Mouse (Mus musculus) leukemia stem cell, adult 10-12 weeks (primary cell): ENCODE results near the gene Lst1. TPM values are rescaled to one million over a fixed set of nuclear protein-coding genes. Genes with fewer than 3 reads are reported as not detected.

Source experiments
- polyA plus RNA-seq: library from polyadenylated mRNA; stranded (reverse); fragments of >175 nt; gene quantifications from 2 replicates; pipeline ENCODE4 v1.2.3, GENCODE M21; 2012; ENCODE audit warnings: low replicate concordance

Lst1 gene
- polyA plus RNA-seq: 1.1 and 24.0 TPM in 2 replicates

DNA sequence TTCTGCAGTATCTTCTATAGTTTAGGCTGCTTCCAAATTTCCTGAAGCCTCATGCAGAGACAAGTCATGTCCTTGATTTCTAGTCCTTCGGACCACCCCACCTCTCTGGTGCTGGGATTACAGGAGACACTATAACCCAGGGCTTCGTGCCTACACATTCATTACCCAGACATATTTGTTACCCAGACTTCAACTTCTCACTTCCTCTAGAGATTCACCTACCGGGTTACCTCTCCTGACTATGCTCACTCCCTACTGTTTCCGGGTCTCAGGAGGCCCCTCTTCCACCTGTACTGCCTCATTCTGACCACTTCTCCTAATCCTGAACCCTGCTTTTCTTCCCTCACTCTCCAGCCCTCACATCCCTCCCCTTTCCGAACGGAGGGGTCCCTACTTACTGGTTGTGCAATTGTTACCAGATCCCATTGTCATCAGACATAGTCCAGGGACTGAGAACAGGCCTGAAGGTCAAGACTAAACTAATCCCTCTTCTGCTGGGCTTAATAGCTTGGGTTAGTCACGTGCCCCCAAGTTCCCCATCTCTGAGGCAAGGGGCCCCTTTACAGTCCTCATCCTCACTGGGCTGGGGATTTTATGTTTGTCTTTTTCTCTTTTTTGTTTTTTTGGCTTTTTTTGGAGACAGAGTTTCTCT lies at the start of gene Lst1:
Gene Lst1, minus strand, starts transcription at position 481 of the 652 bp plus-strand sequence.

DNA sequence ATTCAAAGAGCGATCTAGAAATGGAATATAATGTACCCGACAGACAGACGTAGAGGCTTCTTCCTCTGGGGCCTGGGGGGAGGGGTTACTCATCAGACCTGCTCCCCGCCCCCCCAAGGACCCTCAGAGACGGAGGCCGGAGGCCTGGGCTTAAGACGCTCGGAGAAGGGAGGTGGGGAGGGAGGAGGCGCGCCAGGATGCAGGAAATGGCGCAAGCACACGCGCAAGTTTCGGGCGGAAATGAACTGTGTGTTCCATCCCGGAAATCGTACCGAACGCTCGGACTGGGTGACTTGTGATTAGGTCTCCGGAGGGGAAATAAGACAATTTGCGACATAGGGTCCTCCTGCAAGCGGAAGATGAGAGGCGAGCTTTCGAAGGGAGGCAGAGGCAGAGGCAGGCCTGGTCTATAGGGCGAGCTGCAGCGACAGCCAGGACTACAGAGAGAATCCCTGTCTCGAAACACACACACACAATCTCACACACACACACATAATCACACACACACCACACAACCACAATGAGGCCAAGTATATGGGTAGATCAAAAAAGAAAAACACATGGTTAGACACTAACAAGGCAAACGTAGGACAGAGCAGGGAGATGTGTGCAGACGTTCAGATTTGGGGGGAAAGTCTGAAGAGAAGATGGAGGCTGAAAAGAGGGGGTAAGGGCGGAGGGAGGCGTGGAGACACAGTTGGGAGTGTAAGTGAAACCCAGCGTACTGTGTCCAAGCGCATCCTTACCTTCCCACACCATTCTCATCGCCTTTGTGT lies 47.6 kb upstream of the Lst1 start, which contains the start of gene Nfkbil1:
Gene Nfkbil1, minus strand, starts transcription at position 179 of the 776 bp plus-strand sequence.

DNA sequence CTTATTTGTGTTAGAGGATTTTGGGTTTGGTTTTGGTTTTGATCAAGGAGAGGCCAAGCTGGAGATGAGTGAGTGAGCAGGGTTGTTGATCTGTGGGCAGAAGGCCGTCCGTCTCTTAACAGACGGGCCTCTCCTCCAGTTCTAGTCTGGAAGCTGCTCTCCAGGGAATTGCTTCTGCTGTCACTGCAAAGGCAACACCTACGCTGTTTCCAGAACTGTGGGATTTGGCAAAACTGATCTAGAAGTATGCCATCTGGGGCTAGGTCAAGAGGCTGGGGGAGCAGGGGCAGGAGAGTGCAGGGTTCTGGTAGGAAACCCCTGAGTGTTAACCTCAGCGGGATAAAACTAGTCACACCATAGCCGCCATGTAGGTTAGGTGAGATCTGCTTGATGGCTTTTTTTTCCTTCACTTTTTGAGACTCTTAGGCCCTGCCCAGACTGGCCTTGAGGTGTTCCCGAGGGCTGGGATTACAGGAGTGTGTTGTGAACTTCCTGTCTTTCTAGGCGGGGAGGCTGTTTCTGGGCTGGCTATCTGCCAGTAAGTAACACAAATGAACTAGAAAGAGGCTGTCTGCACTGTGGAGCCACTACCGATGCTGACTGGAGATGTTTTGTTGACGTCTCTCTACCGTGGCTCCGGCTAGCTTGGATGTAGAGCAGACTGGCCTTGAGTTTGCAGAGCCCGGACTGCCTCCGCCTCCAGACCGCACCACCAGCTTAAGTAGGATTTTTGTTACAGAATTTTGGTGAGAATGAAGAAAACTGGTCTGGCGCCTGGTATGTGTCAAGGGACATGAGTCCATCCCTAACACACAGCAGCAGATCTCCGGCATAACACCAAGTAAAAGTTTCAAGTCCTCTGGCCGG lies 45.1 kb upstream of the Lst1 start, which contains the start of gene Atp6v1g2:
Gene Atp6v1g2, plus strand, starts transcription at position 547 of the 867 bp plus-strand sequence.

DNA sequence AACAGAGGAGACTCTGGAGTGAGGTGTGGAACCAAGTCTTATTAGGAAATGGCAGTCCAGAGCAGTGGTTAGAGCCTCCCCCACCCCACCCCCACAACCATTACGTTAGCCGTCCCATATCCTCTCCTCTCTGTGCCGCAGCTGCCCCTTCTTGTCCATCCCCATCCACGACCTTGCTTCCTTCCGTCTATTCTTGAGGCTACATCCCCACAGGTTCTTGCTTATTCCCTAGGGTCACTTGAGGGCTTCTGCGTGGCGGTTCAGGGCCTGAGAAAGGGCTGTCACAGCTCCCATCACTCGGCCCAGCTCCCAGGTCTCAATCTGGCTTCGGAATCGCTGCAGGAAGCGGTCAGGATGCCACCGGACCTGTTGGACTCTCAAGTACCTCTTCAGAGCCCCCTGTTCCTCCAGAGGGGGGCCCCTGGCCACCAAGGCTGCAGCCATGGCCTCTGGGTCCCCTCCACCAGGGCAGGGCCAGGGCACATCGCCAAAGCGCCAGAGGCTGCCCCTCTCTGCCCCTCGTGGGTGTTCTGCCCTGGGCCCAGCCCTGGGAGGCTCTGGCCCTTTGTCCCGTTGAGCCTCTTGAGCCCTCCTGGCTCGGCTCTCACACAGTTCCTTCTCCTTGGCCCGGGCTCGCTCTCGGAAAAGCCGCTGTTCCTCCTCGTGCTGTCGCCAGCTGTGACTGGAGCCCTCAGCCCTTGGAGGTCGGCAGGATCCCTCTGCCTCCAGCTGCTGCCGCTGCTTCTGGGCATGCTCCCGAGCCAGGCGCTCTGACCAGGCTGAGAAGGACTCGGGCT lies 32.1 kb upstream of the Lst1 start, which contains the start of gene Gm16181:
Gene Gm16181, plus strand, starts transcription at position 679 of the 797 bp plus-strand sequence.

DNA sequence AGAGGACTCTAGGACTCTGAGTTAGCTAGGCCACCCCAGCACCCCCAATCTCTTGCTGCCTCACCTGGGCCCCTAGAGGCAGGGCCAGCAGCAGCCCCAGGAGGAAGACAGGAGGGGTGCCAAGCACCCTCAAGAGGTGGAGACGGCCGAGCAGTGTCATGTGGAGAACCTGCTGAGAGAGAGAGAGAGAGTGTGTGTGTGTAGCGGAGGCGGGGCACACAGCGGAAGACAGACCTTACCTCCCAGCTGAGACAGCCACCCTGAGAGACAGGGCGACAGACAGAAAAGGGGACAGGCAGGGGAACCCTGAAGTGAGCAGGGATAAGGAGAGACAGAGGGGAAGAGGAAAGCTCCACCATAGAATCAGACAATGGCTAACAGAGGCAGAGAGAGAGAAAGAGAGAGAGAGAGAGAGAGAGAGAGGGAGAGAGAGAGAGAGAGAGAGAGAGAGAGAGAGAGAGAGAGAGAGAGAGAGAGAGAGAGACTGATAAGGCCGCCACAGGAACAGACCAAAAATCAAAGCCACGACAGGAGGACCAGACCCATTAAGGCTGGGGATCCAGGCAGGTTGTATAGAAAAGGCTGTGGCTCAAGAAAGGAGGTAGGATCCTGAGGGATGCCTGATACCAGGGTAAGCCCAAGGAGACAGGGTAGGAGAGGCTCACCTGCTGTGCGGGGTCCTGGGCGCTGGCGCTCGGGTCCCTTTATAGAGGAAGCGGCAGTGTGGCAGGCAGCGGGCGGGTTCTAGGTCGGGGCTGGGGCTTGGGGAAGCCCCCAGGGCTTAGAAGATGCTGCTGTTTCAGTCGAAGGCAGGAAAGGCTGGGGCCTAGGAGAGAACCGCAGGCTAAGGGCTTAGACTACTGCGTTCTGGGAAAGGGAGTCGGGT lies 16.5 kb upstream of the Lst1 start, which contains the start of gene Lta:
Gene Lta, minus strand, starts transcription at position 858 of the 886 bp plus-strand sequence.

DNA sequence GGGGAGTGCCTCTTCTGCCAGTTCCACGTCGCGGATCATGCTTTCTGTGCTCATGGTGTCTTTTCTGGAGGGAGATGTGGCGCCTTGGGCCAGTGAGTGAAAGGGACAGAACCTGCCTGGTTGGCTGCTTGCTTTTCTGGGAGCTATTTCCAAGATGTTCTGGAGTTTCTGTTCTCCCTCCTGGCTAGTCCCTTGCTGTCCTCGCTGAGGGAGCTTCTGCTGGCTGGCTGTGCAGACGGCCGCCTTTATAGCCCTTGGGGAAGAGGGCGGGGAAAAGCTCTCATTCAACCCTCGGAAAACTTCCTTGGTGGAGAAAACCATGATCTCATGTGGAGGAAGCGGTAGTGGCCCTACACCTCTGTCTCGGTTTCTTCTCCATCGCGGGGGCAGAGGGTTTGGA lies 13.5 kb upstream of the Lst1 start, which contains the start of gene Tnf:
Gene Tnf, minus strand, starts transcription at position 221 of the 400 bp plus-strand sequence.

DNA sequence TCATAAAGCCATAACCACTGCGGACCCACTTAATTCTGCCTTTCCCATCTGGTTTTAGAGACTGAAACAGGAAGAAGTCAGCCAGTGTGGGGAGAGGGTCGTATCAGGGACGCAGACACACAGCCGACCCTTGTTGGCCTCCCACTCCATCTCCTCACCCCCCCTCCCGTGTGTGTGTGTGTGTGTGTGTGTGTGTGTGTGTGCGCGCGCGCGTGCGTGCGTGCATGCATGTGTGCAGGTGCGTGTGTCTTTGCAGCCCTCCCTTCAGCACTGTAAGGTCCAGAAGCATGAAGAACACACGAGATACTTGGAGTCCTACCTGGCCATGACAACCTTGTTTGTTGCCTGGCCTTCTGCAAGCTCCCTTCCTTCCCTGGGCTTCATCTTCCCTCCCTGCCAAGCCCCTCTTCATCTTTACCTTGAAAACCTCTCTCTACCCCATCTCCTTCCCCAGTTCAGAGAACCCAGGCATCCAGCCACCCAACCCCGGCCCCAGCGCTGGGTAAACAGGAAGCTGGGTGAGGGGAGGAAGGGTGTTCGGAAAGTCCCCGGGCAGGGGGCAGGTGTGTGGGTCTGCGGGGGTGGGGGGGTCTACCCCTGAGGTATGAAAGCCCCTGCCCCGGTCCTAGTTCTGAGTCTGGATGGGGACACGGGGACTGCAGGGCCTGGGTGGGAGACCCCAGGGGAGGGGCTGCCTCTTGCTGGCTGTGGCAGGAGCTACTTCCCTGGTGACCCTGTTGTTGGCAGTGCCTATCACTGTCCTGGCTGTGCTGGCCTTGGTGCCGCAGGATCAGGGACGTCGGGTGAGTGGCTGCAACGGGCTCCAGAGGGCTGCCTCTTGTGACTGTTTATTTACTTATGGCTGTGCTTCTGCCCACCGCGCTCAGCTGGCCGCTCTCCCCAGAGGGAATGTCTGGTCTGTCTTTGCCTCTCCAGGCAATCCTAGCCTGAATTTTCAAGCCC lies 5.9 kb upstream of the Lst1 start, which contains the start of gene Ltb:
Gene Ltb, plus strand, starts transcription at position 559 of the 963 bp plus-strand sequence.

DNA sequence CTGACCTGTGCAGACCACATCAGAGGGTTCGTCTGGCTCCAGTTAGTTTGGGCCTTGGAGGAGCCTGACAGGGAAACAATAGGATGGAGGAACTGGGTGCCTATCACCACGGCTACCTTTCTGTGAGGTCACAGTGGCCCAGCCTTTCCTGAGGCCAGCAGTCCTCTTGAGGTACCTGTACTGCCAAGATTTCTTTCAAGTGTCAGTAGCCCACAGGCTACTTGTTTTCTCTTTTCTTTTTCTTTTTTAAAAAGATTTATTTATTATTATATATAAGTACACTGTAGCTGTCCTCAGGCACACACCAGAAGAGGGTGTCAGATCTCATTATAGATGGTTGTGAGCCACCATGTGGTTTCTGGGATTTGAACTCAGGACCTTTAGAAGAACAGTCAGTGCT lies 12.3 kb downstream of the Lst1 start, which contains the start of gene Aif1:
Gene Aif1, minus strand, starts transcription at position 101 of the 400 bp plus-strand sequence.

DNA sequence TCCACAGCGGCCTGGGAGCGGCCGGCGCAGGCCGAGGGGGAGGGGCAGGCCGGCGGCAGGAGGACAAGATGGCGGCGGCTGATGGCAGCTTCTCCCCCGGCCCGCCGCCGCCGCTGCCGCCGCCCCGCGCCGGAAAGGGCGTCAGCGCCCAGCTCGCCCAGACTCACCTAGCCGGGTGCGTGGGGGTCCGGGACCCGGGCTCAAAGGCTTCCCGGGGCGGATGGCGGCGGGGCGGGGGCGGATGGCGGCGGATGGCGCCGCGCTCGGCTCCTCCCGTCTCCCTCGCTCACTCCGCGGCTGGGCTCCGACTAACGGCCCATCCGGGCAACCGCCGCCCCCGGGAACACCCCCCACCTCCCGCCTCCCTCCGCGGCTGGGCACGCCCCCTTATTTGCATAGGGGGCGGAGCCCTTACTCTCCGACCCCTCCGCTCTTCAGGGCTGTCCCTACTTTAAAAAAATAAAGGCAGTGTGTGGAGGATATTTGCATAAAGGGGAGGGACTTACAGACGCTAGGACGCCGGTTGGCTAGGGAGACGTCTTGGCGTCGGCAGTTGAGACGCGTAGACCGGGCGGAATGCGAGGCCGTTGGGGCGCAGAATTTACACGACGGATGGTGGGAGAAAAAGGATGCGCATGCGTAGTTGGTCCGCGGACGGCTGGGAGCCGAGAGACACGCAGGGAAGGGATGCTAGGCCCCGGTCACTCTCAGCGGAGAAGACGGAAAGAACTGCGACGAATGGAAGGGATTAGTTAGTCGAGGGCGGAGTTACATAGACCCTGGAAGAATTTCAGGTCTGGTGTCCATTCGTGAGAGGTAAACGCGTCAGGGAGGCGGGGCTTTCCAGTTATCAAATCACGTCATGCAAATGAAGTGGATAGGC lies 23.4 kb downstream of the Lst1 start, which contains the start of gene Prrc2a:
Gene Prrc2a, minus strand, starts transcription at position 330 of the 883 bp plus-strand sequence.

Other genes with a start within 250 kb of the Lst1 start
- gene Hspa1b, start 229.2 kb downstream of the Lst1 start, polyA plus RNA-seq: 16.5 and 41.3 TPM in 2 replicates
- gene Gm20481, start 218.5 kb downstream of the Lst1 start, polyA plus RNA-seq: not detected in 2 replicates
- 3.5 and 6.7 TPM in 2 replicates for gene Hspa1a, start 216.3 kb downstream of the Lst1 start, polyA plus RNA-seq
- not detected in 2 replicates for gene Hspa1l, start 215.7 kb downstream of the Lst1 start, polyA plus RNA-seq
- 146 and 328 TPM in 2 replicates for gene Lsm2, start 206.6 kb downstream of the Lst1 start, polyA plus RNA-seq
- gene Vars, start 187.5 kb downstream of the Lst1 start, polyA plus RNA-seq: 1,671 and 2,394 TPM in 2 replicates
- gene Vwa7, start 171.9 kb downstream of the Lst1 start, polyA plus RNA-seq: 1.2 and 1.8 TPM in 2 replicates
- 8.2 and 32.0 TPM in 2 replicates for gene Sapcd1, start 160.4 kb downstream of the Lst1 start, polyA plus RNA-seq
- gene Msh5, start 141.7 kb downstream of the Lst1 start, polyA plus RNA-seq: 33.3 and 82.0 TPM in 2 replicates
- 197 and 295 TPM in 2 replicates for gene Clic1, start 138.5 kb downstream of the Lst1 start, polyA plus RNA-seq
- gene Ddah2, start 129.4 kb downstream of the Lst1 start, polyA plus RNA-seq: 22.4 and 54.0 TPM in 2 replicates
- gene Ly6g6c, start 123.1 kb downstream of the Lst1 start, polyA plus RNA-seq: 0.34 TPM in 1 of 2 replicates, not detected in the other
- gene Mpig6b, start 122.3 kb downstream of the Lst1 start, polyA plus RNA-seq: 0.27 and 0.54 TPM in 2 replicates
- gene Ly6g6e, start 111.5 kb downstream of the Lst1 start, polyA plus RNA-seq: not detected in 2 replicates
- not detected in 2 replicates for gene Ly6g6d, start 110.4 kb downstream of the Lst1 start, polyA plus RNA-seq
- gene Ly6g6f, start 102.8 kb downstream of the Lst1 start, polyA plus RNA-seq: 0.31 TPM in 1 of 2 replicates, not detected in the other
- 312 and 354 TPM in 2 replicates for gene Abhd16a, start 99.2 kb downstream of the Lst1 start, polyA plus RNA-seq
- gene Ly6g5c, start 80.2 kb downstream of the Lst1 start, polyA plus RNA-seq: not detected in 2 replicates
- 0.71 TPM in 1 of 2 replicates, not detected in the other for gene Ly6g5b, start 73.0 kb downstream of the Lst1 start, polyA plus RNA-seq
- gene Gpank1, start 67.0 kb downstream of the Lst1 start, polyA plus RNA-seq: 76.3 and 112 TPM in 2 replicates
- gene Csnk2b, start 66.4 kb downstream of the Lst1 start, polyA plus RNA-seq: 69.5 and 70.4 TPM in 2 replicates
- 9.5 and 12.1 TPM in 2 replicates for gene D17H6S53E, start 62.1 kb downstream of the Lst1 start, polyA plus RNA-seq
- gene Apom, start 56.4 kb downstream of the Lst1 start, polyA plus RNA-seq: 0.24 TPM in 1 of 2 replicates, not detected in the other
- gene Bag6, start 53.3 kb downstream of the Lst1 start, polyA plus RNA-seq: 803 and 946 TPM in 2 replicates
- gene Prrc2a, start 23.5 kb downstream of the Lst1 start, polyA plus RNA-seq: 1,544 and 3,522 TPM in 2 replicates
- 1.9 and 3.8 TPM in 2 replicates for gene Aif1, start 12.4 kb downstream of the Lst1 start, polyA plus RNA-seq
- 75.8 and 165 TPM in 2 replicates for gene Ltb, start 6.0 kb upstream of the Lst1 start, polyA plus RNA-seq
- gene Tnf, start 13.6 kb upstream of the Lst1 start, polyA plus RNA-seq: 2.6 and 2.7 TPM in 2 replicates
- 4.2 and 5.6 TPM in 2 replicates for gene Lta, start 16.9 kb upstream of the Lst1 start, polyA plus RNA-seq
- not detected in 2 replicates for gene Gm16181, start 32.4 kb upstream of the Lst1 start, polyA plus RNA-seq
- gene Atp6v1g2, start 45.2 kb upstream of the Lst1 start, polyA plus RNA-seq: 0.69 and 1.2 TPM in 2 replicates
- 31.5 and 40.3 TPM in 2 replicates for gene Nfkbil1, start 47.4 kb upstream of the Lst1 start, polyA plus RNA-seq
- gene Ddx39b, start 53.3 kb upstream of the Lst1 start, polyA plus RNA-seq: 114 and 195 TPM in 2 replicates
- 138 and 236 TPM in 2 replicates for gene H2-D1, start 74.3 kb upstream of the Lst1 start, polyA plus RNA-seq
- 2.6 and 3.1 TPM in 2 replicates for gene H2-Q1, start 132.0 kb upstream of the Lst1 start, polyA plus RNA-seq
- gene H2-Q2, start 153.8 kb upstream of the Lst1 start, polyA plus RNA-seq: 1.7 and 1.8 TPM in 2 replicates
- gene H2-Q4, start 191.2 kb upstream of the Lst1 start, polyA plus RNA-seq: 114 and 185 TPM in 2 replicates
- gene H2-Q6, start 236.4 kb upstream of the Lst1 start, polyA plus RNA-seq: 67.9 and 111 TPM in 2 replicates